Comparison of ENCODE assay signal across 8 mouse cellular contexts in the genomic region with DNA sequence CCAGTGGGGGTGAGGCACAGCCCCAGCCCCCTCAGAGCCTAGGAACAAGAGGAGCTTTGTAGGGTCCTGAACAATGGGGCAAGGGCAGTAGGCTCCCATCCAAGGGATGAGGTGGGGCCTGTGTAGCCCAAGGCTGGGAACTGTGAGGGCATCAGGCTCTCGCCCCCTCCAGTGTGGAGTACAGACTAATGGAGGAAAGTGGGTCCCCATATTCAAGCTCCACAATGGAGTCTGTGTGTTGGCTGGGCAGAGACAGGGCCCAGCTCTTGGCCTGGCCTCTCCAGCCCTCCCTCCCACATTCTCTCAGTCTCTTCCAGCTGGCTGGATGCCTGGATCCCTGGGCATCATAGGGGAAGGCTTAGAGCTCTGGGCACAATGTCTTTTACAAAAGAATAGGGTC. TPM values are rescaled to one million over a fixed set of nuclear protein-coding genes. Genes with fewer than 3 reads are reported as not detected.
DNase-seq lines count a peak whose midpoint lies in the region; ATAC-seq lines count a peak whose summit lies in the region.

No protein-coding gene starts in this region.

- ATAC-seq in cerebellum, adult (ENCODE audit: insufficient number of reproducible peaks, low FRiP score, low TSS enrichment): peak; percentile 63
- peak; percentile 72 for ATAC-seq in forebrain, embryonic 14.5 days
- ATAC-seq in neural tube, embryonic 14.5 days (ENCODE audit: low read depth): peak; percentile 73
- ATAC-seq in megakaryocyte-erythroid progenitor cell, adult 5-6 weeks (replicated peaks; ENCODE audit: low FRiP score, low TSS enrichment, poor library complexity, severe bottlenecking): no peak

- WGBS in forebrain, embryonic 14.5 days: 0% methylated on average over 1 of the region's 1 CpGs
- 13% methylated on average over 1 of the region's 1 CpGs for WGBS in neural tube, embryonic 14.5 days

- no peaks in the 10 kb centered on the region for H3K27me3 ChIP-seq in forebrain, embryonic 14.5 days (replicated peaks; ENCODE audit: control insufficient read depth, insufficient read depth, low read length)
- H3K27me3 ChIP-seq in neural tube, embryonic 14.5 days (ENCODE audit: control insufficient read depth, insufficient read depth, low read length): no peaks in the 10 kb centered on the region

- H3K4me1 ChIP-seq in forebrain, embryonic 14.5 days (ENCODE audit: control insufficient read depth, insufficient read depth, low read length): peaks cover 46% of the 10 kb centered on the region
- peaks cover 7% of the 10 kb centered on the region; the same call in 1 of the 2 replicates for H3K4me1 ChIP-seq in neural tube, embryonic 14.5 days (ENCODE audit: control insufficient read depth, insufficient read depth, low read length)

- no peak overlapping the region for H3K4me3 ChIP-seq in forebrain, embryonic 14.5 days (ENCODE audit: low read depth, low read length)
- H3K4me3 ChIP-seq in neural tube, embryonic 14.5 days (ENCODE audit: low read depth, low read length): no peak overlapping the region

- peaks cover 39% of the 10 kb centered on the region for H3K36me3 ChIP-seq in forebrain, embryonic 14.5 days (ENCODE audit: control insufficient read depth, insufficient read depth, low read length)
- 0 out of 2 replicates have a peak, but pooled peaks cover under 1% of the 10 kb centered on the region for H3K36me3 ChIP-seq in neural tube, embryonic 14.5 days (ENCODE audit: control insufficient read depth, insufficient read depth, low read length)

- H3K9me3 ChIP-seq in forebrain, embryonic 14.5 days (replicated peaks; ENCODE audit: control insufficient read depth, low read length): no peaks in the 10 kb centered on the region
- no peaks in the 10 kb centered on the region for H3K9me3 ChIP-seq in neural tube, embryonic 14.5 days (ENCODE audit: control insufficient read depth, low read length)

- H3K9ac ChIP-seq in forebrain, embryonic 14.5 days (ENCODE audit: low read length): no peak overlapping the region; the same call in 1 of the 2 replicates
- H3K9ac ChIP-seq in neural tube, embryonic 14.5 days (replicated peaks; ENCODE audit: low read depth, low read length): no peak overlapping the region

- DNase-seq in adrenal gland, postnatal 14 days: peak; percentile 77
- DNase-seq in adrenal gland, postnatal 4 days (ENCODE audit: low spot score in 2 of 2): no peak
- peak; percentile 94 for DNase-seq in forebrain, embryonic 14.5 days (ENCODE audit: low spot score)
- DNase-seq in layer of hippocampus, adult 9-11 months: peak; percentile 96
- DNase-seq in spleen, postnatal 36 days (ENCODE audit: low spot score in 2 of 2): no peak

- peak overlapping the region; percentile 75 for H3K4me2 ChIP-seq in forebrain, embryonic 14.5 days (ENCODE audit: low read length)
- peak overlapping the region; percentile 44; the same call in 1 of the 2 replicates for H3K4me2 ChIP-seq in neural tube, embryonic 14.5 days (ENCODE audit: low read depth, low read length)

- peak overlapping the region; percentile 84 for H3K27ac ChIP-seq in forebrain, embryonic 14.5 days (ENCODE audit: low read depth, low read length)
- H3K27ac ChIP-seq in neural tube, embryonic 14.5 days (ENCODE audit: low read depth, low read length): peak overlapping the region; percentile 79

RNA-seq across cellular contexts. Expression of a gene that starts 4.5 kb away (rescaled TPM):
- total RNA-seq in adrenal gland, postnatal 14 days (2021): 5.2 and 5.6 TPM in 2 replicates
- 10 to 100 TPM; 13.7 to 19.0 TPM for total RNA-seq in adrenal gland, postnatal 4 days (2021)
- 61.6 and 68.0 TPM in 2 replicates for polyA plus RNA-seq in forebrain, embryonic 14.5 days (2014; fragmentation: Nextera tagmentation; extraction: Ambion mirVana)
- 149 and 151 TPM in 2 replicates for polyA plus RNA-seq in neural tube, embryonic 14.5 days (2014; fragmentation: Nextera tagmentation; extraction: Ambion mirVana)
- total RNA-seq in megakaryocyte-erythroid progenitor cell, adult 5-6 weeks (2014; fragmentation: Nextera tagmentation): not detected in 2 replicates
- total RNA-seq in megakaryocyte-erythroid progenitor cell, adult 5-6 weeks (2017): not detected in 2 replicates

RNA-seq across cellular contexts. Expression of a gene that starts 13.1 kb away (rescaled TPM):
- 97.9 and 129 TPM in 2 replicates for total RNA-seq in adrenal gland, postnatal 14 days (2021)
- total RNA-seq in adrenal gland, postnatal 4 days (2021): 100 to 1,000 TPM; 209 to 212 TPM
- 43.0 and 59.2 TPM in 2 replicates for polyA plus RNA-seq in forebrain, embryonic 14.5 days (2014; fragmentation: Nextera tagmentation; extraction: Ambion mirVana)
- polyA plus RNA-seq in neural tube, embryonic 14.5 days (2014; fragmentation: Nextera tagmentation; extraction: Ambion mirVana): 62.4 and 68.1 TPM in 2 replicates
- total RNA-seq in megakaryocyte-erythroid progenitor cell, adult 5-6 weeks (2014; fragmentation: Nextera tagmentation): 102 and 142 TPM in 2 replicates
- total RNA-seq in megakaryocyte-erythroid progenitor cell, adult 5-6 weeks (2017): 21.7 and 26.6 TPM in 2 replicates

RNA-seq across cellular contexts. Expression of a gene that starts 26.4 kb away (rescaled TPM):
- 8.7 and 11.8 TPM in 2 replicates for total RNA-seq in adrenal gland, postnatal 14 days (2021)
- total RNA-seq in adrenal gland, postnatal 4 days (2021): 1 to 10 TPM; 8.2 to 9.3 TPM
- 3.1 and 3.9 TPM in 2 replicates for polyA plus RNA-seq in forebrain, embryonic 14.5 days (2014; fragmentation: Nextera tagmentation; extraction: Ambion mirVana)
- polyA plus RNA-seq in neural tube, embryonic 14.5 days (2014; fragmentation: Nextera tagmentation; extraction: Ambion mirVana): 4.1 and 4.6 TPM in 2 replicates
- 0.47 TPM in 1 of 2 replicates, not detected in the other for total RNA-seq in megakaryocyte-erythroid progenitor cell, adult 5-6 weeks (2014; fragmentation: Nextera tagmentation)
- total RNA-seq in megakaryocyte-erythroid progenitor cell, adult 5-6 weeks (2017): 2.6 and 3.2 TPM in 2 replicates

RNA-seq across cellular contexts. Expression of a gene that starts 40.9 kb away (rescaled TPM):
- 27.8 and 29.7 TPM in 2 replicates for total RNA-seq in adrenal gland, postnatal 14 days (2021)
- total RNA-seq in adrenal gland, postnatal 4 days (2021): 10 to 100 TPM; 51.6 to 53.5 TPM
- 5.6 and 5.9 TPM in 2 replicates for polyA plus RNA-seq in forebrain, embryonic 14.5 days (2014; fragmentation: Nextera tagmentation; extraction: Ambion mirVana)
- 3.0 and 9.8 TPM in 2 replicates for polyA plus RNA-seq in neural tube, embryonic 14.5 days (2014; fragmentation: Nextera tagmentation; extraction: Ambion mirVana)
- not detected in 2 replicates for total RNA-seq in megakaryocyte-erythroid progenitor cell, adult 5-6 weeks (2014; fragmentation: Nextera tagmentation)
- not detected in 2 replicates for total RNA-seq in megakaryocyte-erythroid progenitor cell, adult 5-6 weeks (2017)

Comparison
In these comparisons a context has a peak if more than half of its experiments do, and no peak if none do; other contexts are left out.
1. DNase-seq: peak in adrenal gland, postnatal 14 days (single experiment), forebrain, embryonic 14.5 days (single experiment) and layer of hippocampus, adult 9-11 months (single experiment); none in adrenal gland, postnatal 4 days (0 of 2) and spleen, postnatal 36 days (0 of 2).